Mouse (Mus musculus) limb, embryonic 13.5 days (tissue): ENCODE results near the gene Dnajc13. TPM values are rescaled to one million over a fixed set of nuclear protein-coding genes. Genes with fewer than 3 reads are reported as not detected.

Experiments
- ATAC-seq: fragments of 200-750 bp; cut with Nextera tagmentation; 2 replicates; pipeline ENCODE4 v1.8.0; 2017; ENCODE audit warnings: low read depth, moderate number of reproducible peaks, moderate TSS enrichment; ENCODE audit not compliant: low FRiP score
- H3K27ac ChIP-seq: fragments of 300-500 bp; sonication (generic); 2 replicates; pipeline ENCODE4 v1.5.1; 2015; ENCODE audit warnings: inconsistent platforms, mild to moderate bottlenecking, moderate library complexity
- H3K27me3 ChIP-seq: fragments of 300-500 bp; sonication (generic); 2 replicates; pipeline ENCODE4 v1.6.1; 2015; ENCODE audit warnings: mild to moderate bottlenecking, inconsistent platforms
- H3K36me3 ChIP-seq: fragments of 300-500 bp; sonication (generic); 2 replicates; pipeline ENCODE4 v1.6.1; 2015; ENCODE audit warnings: inconsistent platforms, mild to moderate bottlenecking, moderate library complexity
- H3K4me1 ChIP-seq: fragments of 300-500 bp; sonication (generic); 2 replicates; pipeline ENCODE4 v1.6.1; 2015; ENCODE audit warnings: inconsistent platforms
- H3K4me2 ChIP-seq: fragments of 300-500 bp; sonication (generic); replicated peaks from 2 replicates; pipeline ENCODE4 v1.6.1; 2015; ENCODE audit warnings: inconsistent platforms, mild to moderate bottlenecking, moderate library complexity
- H3K4me3 ChIP-seq: fragments of 300-500 bp; sonication (generic); 2 replicates; pipeline ENCODE4 v1.5.1; 2015; ENCODE audit warnings: moderate library complexity, mild to moderate bottlenecking, inconsistent platforms
- H3K9ac ChIP-seq: fragments of 300-500 bp; sonication (generic); 2 replicates; pipeline ENCODE4 v1.6.1; 2015; ENCODE audit warnings: mild to moderate bottlenecking, inconsistent platforms
- H3K9me3 ChIP-seq: fragments of 300-500 bp; sonication (generic); 2 replicates; pipeline ENCODE4 v1.6.1; 2016; ENCODE audit warnings: inconsistent platforms
- WGBS: fragments of 180-500 bp; shearing (Covaris S2); methylation state at CpG from one replicate; pipeline ENCODE4 v1.1.7; 2015; 5-methylcytosine and 5-hydroxymethylcytosine counted together
- polyA plus RNA-seq: library from polyadenylated mRNA; unstranded; fragments of >200 nt; fragmentation: Nextera tagmentation; extraction: Ambion mirVana; gene quantifications from 2 replicates; pipeline ENCODE4 v1.2.1, GENCODE M21; 2015

Dnajc13 gene
- polyA plus RNA-seq, 1 experiment from 2014 or later: 18.5 TPM

DNA sequence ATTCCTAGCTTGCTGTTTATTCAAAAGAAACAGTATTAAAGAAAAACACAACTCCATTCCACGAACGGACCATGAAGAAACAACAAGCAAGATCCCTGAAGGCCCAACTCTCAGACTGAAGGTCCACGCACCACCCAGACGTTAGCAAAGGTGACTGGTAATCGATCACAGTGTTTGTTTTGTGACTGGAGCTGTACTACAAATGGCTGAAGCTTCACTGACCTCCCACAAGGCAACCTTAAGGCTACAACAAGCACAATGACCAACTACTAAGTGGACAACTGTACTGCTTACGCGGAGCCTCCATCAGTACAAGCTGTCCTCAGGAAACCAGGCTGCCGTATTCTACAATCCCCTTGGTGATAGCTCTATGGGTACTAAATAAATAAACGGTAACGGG lies 92.7 kb downstream of the Dnajc13 start:
- WGBS: 96% methylated on average over 10 of the region's 10 CpGs
- Histone ChIP-seq H3K4me1 (no peaks in the 10 kb centered on the region), H3K4me2 (no peak overlapping the region), H3K36me3 (peaks cover 82% of the 10 kb centered on the region), H3K9ac (no peak overlapping the region), H3K9me3 (no peaks in the 10 kb centered on the region), H3K4me3 (no peak overlapping the region), H3K27ac (no peak overlapping the region), H3K27me3 (no peaks in the 10 kb centered on the region)
- ATAC-seq: no peak

DNA sequence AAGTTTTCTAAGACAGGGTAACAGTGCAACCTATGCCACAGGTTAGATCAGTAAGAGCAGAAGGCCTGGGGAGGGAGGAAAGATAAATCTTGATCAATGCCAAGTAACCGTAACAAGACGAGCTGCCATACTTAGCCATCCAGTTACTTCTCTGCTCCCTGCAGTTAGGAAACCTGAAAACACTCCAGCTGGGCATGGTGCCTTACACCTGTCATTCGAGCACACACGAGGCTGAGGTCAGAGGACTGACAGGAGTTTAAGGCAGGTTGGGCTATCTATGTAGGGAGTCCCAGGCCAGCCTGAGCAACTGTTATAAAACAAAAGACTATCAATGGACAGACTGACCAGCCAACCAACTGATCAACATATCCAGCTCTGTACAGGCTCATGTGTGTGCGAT lies 96.8 kb downstream of the Dnajc13 start:
- Histone ChIP-seq H3K36me3 (peaks cover 87% of the 10 kb centered on the region), H3K4me2 (no peak overlapping the region), H3K9me3 (no peaks in the 10 kb centered on the region), H3K9ac (no peak overlapping the region), H3K27ac (no peak overlapping the region), H3K4me1 (no peaks in the 10 kb centered on the region), H3K4me3 (no peak overlapping the region), H3K27me3 (no peaks in the 10 kb centered on the region)
- no peak for ATAC-seq
- WGBS: 89% methylated on average over 5 of the region's 5 CpGs

DNA sequence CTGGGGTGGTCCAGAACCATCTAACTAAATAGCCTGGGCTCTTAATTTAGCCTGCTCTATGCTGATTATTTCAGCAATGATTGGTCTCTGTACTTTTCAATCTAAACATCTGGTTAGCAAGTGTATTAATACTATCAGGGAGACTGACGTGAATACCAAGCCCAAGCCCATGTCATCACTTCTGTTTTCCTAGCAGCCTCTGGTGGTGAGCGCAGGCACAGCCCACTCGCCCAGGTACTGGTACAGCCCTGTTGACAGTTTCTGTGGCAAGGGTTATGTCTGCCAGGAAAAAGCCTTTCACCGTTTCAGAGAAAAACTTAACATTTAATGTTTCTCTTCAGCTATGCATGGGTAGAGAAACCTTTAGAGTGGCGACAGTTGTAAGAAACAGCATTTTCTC lies 98.5 kb downstream of the Dnajc13 start:
- peaks cover 89% of the 10 kb centered on the region for H3K36me3 ChIP-seq
- no peak overlapping the region for H3K4me3 ChIP-seq
- 90% methylated on average over 5 of the region's 5 CpGs for WGBS
- H3K27ac ChIP-seq: no peak overlapping the region
- H3K9me3 ChIP-seq: no peaks in the 10 kb centered on the region
- no peaks in the 10 kb centered on the region for H3K4me1 ChIP-seq
- no peak overlapping the region for H3K9ac ChIP-seq
- no peaks in the 10 kb centered on the region for H3K27me3 ChIP-seq
- ATAC-seq: no peak
- H3K4me2 ChIP-seq: no peak overlapping the region

DNA sequence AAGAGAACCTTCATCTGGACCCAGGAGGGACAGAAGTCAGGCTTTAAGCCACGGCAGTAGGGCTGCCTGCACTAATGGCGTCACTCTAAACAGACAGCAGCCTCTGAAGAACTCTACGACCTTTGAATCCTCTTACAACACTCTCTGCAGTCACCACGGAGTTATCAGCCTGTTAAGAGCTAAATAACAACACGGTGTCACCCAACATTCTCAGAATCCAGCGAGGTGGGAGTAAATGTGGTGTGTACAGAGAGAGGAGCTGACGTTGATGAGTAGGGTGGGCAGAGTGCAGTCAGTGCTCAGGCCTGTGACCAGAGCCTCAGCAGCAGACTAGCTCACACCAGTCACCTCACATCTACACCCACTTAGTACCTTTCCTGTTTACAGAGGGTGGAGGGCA lies 101.6 kb downstream of the Dnajc13 start:
- no peak overlapping the region for H3K9ac ChIP-seq
- no peak overlapping the region for H3K4me2 ChIP-seq
- H3K4me3 ChIP-seq: no peak overlapping the region
- 76% methylated on average over 7 of the region's 7 CpGs for WGBS
- no peak for ATAC-seq
- peaks cover 97% of the 10 kb centered on the region for H3K36me3 ChIP-seq
- no peaks in the 10 kb centered on the region for H3K4me1 ChIP-seq
- no peak overlapping the region for H3K27ac ChIP-seq
- no peaks in the 10 kb centered on the region for H3K9me3 ChIP-seq
- no peaks in the 10 kb centered on the region for H3K27me3 ChIP-seq

DNA sequence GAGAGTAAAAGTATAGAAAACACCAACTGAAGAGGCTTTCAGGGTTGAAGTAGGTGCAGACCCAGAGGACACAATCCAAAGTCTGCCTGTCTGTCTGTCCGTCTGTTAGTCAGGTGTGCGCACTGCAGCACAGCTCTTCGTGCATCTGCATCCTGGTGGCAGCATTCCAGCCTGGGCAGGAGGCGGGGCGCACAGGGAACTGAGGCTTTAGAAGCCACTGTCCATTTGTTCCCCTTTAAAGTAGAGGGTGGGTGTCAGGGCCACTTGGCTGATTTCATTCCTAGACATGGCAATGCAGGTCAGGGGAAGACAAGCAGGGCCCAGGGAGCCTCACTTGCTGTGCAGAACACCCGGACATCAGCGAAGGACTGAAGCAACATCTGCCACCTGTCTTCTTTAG lies 105.4 kb downstream of the Dnajc13 start:
- Histone ChIP-seq H3K9me3 (no peaks in the 10 kb centered on the region), H3K9ac (no peak overlapping the region), H3K27me3 (no peaks in the 10 kb centered on the region), H3K4me2 (no peak overlapping the region), H3K36me3 (peaks cover 99% of the 10 kb centered on the region), H3K27ac (no peak overlapping the region), H3K4me3 (no peak overlapping the region), H3K4me1 (no peaks in the 10 kb centered on the region)
- WGBS: 91% methylated on average over 7 of the region's 7 CpGs
- ATAC-seq: no peak

DNA sequence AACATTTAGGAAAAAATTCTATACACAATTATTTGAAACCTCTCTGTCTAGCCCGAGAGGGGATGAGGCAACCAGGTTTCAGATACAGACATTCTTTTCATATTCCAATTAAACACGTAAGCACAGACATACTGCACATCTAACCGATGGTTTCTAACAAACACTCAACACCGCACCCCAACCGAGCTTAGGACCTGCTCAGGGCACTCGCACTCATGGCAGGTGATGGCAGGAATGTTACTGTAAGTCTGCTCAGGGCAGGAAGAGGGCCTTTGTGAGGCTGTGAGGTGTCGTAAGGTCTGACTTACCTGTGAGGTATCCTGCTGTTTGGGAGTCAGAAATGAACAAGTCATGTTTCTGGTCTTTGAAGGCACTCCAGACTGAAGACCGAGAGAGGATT lies 106.2 kb downstream of the Dnajc13 start:
- no peak overlapping the region for H3K4me3 ChIP-seq
- H3K9me3 ChIP-seq: no peaks in the 10 kb centered on the region
- H3K9ac ChIP-seq: no peak overlapping the region
- H3K4me1 ChIP-seq: no peaks in the 10 kb centered on the region
- no peak overlapping the region for H3K4me2 ChIP-seq
- ATAC-seq: no peak
- H3K27ac ChIP-seq: no peak overlapping the region
- 97% methylated on average over 8 of the region's 8 CpGs for WGBS
- peaks cover 99% of the 10 kb centered on the region for H3K36me3 ChIP-seq
- H3K27me3 ChIP-seq: no peaks in the 10 kb centered on the region

DNA sequence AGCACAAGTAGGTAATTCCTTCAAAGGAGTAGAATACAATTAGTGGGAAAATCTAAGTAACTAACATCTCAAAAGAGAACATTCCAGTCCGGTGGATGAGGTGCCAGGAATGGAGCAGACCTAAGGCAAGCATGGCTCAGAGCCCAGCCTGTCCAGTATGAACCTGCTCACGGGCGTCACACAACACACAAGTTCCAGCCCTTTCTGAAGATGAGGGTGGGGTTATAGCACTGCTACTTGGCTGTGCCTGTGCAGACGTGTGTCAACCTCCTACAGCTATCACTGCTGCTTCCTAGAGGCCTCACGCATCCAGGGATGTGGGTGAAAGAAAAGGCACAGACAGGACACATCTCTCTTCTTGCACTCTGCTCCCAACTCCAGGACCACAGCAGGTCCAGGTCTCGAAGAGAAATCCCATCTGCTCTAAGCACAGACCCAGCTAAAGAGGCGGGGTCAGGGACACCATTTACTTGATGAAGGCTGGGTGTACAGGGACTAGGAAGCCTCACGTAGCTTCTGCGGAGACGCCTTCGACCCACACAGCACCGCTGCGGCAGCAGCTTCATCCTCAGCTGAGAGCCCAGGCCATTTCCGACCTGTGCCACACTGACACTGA lies 107.5 kb downstream of the Dnajc13 start:
- Histone ChIP-seq H3K27me3 (no peaks in the 10 kb centered on the region), H3K4me2 (no peak overlapping the region), H3K9me3 (no peaks in the 10 kb centered on the region), H3K36me3 (peaks cover 98% of the 10 kb centered on the region), H3K4me1 (no peaks in the 10 kb centered on the region), H3K9ac (no peak overlapping the region), H3K4me3 (no peak overlapping the region), H3K27ac (no peak overlapping the region)
- no peak for ATAC-seq
- whole genome bisulfite sequencing: 95% methylated on average over 14 of the region's 14 CpGs

DNA sequence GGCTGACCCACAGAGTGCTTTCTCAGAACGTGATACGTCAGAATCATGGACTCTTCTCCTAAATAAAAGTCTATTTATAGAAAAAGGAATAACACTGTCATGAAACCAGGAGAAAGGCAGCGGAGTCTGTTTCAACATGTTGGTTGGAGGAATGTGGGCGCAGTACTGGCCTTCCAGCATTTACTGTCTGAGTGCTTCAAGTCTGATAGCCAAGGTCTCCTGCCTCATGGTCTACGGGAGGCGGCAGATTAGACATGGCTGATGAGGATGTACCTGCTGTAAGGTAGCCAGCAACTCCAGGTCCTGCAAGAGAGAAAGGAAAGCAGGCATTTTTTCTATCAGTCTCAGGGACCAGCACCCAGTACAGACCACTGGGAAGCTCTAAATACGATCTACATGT lies 110.6 kb downstream of the Dnajc13 start:
- Histone ChIP-seq H3K27ac (no peak overlapping the region), H3K9ac (no peak overlapping the region), H3K4me2 (no peak overlapping the region), H3K4me1 (no peaks in the 10 kb centered on the region), H3K4me3 (no peak overlapping the region), H3K36me3 (peaks cover 74% of the 10 kb centered on the region), H3K27me3 (no peaks in the 10 kb centered on the region), H3K9me3 (no peaks in the 10 kb centered on the region)
- no peak for ATAC-seq
- 97% methylated on average over 7 of the region's 7 CpGs for WGBS

DNA sequence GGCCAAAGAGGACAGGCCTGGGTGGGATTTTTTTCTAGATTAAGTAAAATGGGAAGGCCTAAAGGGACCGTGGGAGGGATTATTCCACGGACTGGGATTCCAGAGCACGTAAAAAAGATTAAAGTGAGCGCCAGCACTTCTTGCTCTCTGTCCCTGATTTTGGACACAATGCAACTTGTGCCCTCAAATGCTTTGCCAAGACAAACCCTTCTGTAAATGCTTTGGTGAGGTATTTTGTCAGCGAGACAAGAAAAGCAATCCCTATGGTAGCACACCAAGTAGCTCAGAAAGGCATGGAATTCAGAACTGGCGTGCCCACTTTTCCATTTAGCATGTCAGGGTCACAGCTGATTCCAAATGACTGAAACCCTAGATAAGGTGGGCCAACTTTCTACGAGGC lies 113.8 kb downstream of the Dnajc13 start:
- no peaks in the 10 kb centered on the region for H3K4me1 ChIP-seq
- H3K27ac ChIP-seq: no peak overlapping the region
- no peak overlapping the region for H3K4me2 ChIP-seq
- no peaks in the 10 kb centered on the region for H3K27me3 ChIP-seq
- no peak for ATAC-seq
- H3K36me3 ChIP-seq: peaks cover 43% of the 10 kb centered on the region
- WGBS: 94% methylated on average over 7 of the region's 7 CpGs
- no peak overlapping the region for H3K4me3 ChIP-seq
- no peak overlapping the region for H3K9ac ChIP-seq
- H3K9me3 ChIP-seq: no peaks in the 10 kb centered on the region

DNA sequence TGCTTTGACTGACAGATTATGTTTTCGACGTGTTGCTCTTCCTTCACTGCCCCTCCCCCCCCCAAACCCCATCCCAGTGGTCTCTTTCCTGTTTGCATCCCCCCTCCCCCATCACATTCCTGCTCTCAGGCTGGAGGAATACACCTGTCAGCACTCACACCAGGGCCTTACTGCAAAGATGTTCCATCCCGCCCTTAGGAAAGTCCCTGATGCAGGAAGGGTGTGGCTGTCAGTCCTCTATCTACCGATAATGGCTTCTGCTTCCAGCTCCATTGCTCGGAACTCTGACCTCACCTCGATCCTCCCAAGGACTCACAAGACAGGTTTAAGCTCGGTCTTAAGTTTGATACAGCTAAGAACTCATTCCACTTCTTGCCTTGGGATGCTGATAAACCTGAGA lies 116.0 kb downstream of the Dnajc13 start:
- peaks cover 20% of the 10 kb centered on the region for H3K36me3 ChIP-seq
- H3K4me3 ChIP-seq: no peak overlapping the region
- H3K4me1 ChIP-seq: no peaks in the 10 kb centered on the region
- no peak overlapping the region for H3K9ac ChIP-seq
- H3K27ac ChIP-seq: no peak overlapping the region
- 81% methylated on average over 7 of the region's 7 CpGs for WGBS
- no peak for ATAC-seq
- no peak overlapping the region for H3K4me2 ChIP-seq
- no peaks in the 10 kb centered on the region for H3K9me3 ChIP-seq
- no peaks in the 10 kb centered on the region for H3K27me3 ChIP-seq

DNA sequence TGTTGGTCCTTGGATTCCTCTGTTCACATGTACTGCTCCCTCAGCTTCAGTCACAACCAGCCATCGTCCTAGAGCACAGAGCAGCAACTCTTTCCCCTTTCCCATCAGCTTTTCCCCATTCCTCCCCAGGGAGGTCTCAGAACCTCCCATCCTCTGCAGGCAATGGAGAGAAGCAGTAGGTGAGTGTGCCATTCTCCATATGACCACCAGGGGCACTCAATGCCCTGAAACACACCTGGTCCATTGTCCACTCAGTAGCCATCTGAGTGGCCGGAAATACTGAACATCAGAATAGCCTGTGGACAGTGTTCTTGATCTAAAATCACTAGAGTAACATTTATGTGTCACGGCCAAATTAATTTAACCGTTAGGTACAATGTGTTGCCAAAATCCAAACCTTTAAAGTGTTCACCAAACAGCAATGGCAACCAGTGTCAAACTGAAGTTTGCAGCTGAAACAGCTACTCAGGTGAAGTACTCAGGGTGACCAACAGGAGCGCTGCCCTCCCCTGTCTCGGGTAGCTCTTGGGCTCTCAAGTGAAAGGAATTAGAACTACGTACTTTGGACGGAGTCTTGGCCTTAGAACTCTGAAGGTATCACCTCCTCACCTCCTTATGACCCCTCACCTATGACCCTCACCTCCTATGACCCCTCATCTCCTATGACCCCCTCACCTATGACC lies 118.3 kb downstream of the Dnajc13 start:
- H3K27me3 ChIP-seq: no peaks in the 10 kb centered on the region
- ATAC-seq: no peak
- H3K27ac ChIP-seq: no peak overlapping the region
- 82% methylated on average over 8 of the region's 8 CpGs for WGBS
- no peak overlapping the region for H3K9ac ChIP-seq
- H3K4me2 ChIP-seq: no peak overlapping the region
- H3K4me1 ChIP-seq: no peaks in the 10 kb centered on the region
- no peaks in the 10 kb centered on the region for H3K9me3 ChIP-seq
- H3K4me3 ChIP-seq: no peak overlapping the region
- no peaks in the 10 kb centered on the region for H3K36me3 ChIP-seq

DNA sequence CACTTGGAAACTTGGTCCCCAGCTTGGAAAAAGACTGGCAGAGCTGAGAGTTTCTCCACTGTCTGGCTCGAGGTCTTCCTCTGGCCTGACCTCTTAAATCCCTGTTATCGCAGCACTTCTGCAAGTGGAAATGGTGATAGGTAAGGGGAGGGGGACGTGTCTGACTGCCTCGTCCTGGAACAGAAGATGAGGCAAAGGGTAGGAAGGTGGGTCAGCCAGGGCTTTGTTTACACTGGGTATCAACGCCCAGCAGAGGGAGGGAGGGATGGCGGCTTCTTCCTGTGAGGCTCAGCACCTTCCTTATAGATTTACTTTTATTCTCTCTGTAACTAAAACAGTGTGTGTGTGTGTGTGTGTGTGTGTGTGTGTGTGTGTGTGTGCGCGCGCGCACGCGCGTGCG lies 119.9 kb downstream of the Dnajc13 start:
- H3K4me2 ChIP-seq: no peak overlapping the region
- no peak overlapping the region for H3K4me3 ChIP-seq
- H3K27me3 ChIP-seq: no peaks in the 10 kb centered on the region
- H3K36me3 ChIP-seq: no peaks in the 10 kb centered on the region
- H3K9me3 ChIP-seq: no peaks in the 10 kb centered on the region
- H3K9ac ChIP-seq: no peak overlapping the region
- no peak overlapping the region for H3K27ac ChIP-seq
- no peak for ATAC-seq
- 82% methylated on average over 14 of the region's 14 CpGs for WGBS
- no peaks in the 10 kb centered on the region for H3K4me1 ChIP-seq

DNA sequence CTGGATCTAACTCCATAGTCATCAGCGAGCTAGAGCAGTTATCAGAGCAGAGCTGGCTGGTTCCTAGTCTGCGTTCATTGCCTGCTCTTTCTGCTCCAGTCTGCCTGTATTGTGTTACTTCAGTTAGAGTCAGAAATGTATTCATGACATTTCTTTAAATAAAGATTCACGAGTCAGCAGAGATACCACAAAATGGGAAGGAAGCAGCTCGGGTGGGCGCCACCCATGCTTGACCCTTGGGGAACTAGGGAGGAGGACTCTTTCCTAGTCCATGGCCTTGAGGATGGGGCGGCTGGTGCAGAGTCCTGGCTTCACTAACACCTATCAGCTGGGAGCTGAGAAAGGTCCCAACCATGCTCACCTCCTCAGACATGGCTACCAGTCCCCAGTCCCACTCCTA lies 122.4 kb downstream of the Dnajc13 start:
- 90% methylated on average over 6 of the region's 6 CpGs for WGBS

More for the DNA sequence above, 122.4 kb downstream of the Dnajc13 start:
- no peak overlapping the region for H3K9ac ChIP-seq
- H3K36me3 ChIP-seq: no peaks in the 10 kb centered on the region
- H3K9me3 ChIP-seq: no peaks in the 10 kb centered on the region
- H3K4me2 ChIP-seq: no peak overlapping the region
- no peak overlapping the region for H3K27ac ChIP-seq
- H3K4me3 ChIP-seq: no peak overlapping the region
- no peaks in the 10 kb centered on the region for H3K27me3 ChIP-seq
- no peak for ATAC-seq
- H3K4me1 ChIP-seq: no peaks in the 10 kb centered on the region
